Mouse (Mus musculus) testis, adult 2 months (tissue): ENCODE measurements around the gene Lars2.
"Not testable (repeated sequence)": the region's sequence is repeated elsewhere in the genome, so short reads cannot be mapped to it uniquely, and the experiment has no call there.

Source experiments
- CTCF ChIP-seq: fragments of 200-500 bp; IDR thresholded peaks from 2 replicates; pipeline ENCODE4 v1.5.1; 2012; ENCODE audit warnings: low read depth, mild to moderate bottlenecking, inconsistent platforms, low read length, moderate library complexity; ENCODE audit not compliant: control insufficient read depth, insufficient read depth, insufficient replicate concordance
- POLR2A ChIP-seq: fragments of 200-500 bp; IDR thresholded peaks from 2 replicates; pipeline ENCODE4 v1.6.1; 2012; ENCODE audit warnings: low read depth, mild to moderate bottlenecking, inconsistent platforms, low read length, moderate library complexity; ENCODE audit not compliant: control insufficient read depth

DNA sequence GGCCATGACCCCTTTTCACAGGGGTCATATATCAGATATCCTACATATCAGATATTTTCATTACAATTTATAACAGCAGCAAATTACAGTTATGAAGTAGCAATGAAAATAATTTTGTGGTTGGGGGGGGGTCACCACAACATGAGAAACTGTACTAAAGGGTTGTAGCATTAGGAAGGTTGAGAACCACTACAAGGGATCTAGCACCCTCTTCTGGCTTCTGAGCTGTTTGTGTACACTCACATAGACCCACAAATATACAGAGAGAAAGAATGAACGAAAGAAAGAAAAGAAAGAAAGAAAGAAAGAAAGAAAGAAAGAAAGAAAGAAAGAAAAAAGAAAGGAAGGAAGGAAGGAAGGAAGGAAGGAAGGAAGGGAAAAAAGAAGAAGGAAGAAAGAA is 17.4 kb upstream of the Lars2 start:
- not testable (repeated sequence) for TF ChIP-seq CTCF, POLR2A
